Mouse (Mus musculus) lung, embryonic 14.5 days (tissue): ENCODE data around the gene Abcc8. TPM values are rescaled to one million over a fixed set of nuclear protein-coding genes. Genes with fewer than 3 reads are reported as not detected.

Experiments used
- ATAC-seq: fragments of 200-750 bp; cut with Nextera tagmentation; 2 replicates; pipeline ENCODE4 v1.8.0; 2017; ENCODE audit warnings: mild to moderate bottlenecking, moderate TSS enrichment, moderate library complexity; ENCODE audit not compliant: insufficient read depth
- DNase-seq: peaks from one replicate; pipeline ENCODE4 v3.0.0-alpha.2; 2015
- H3K27ac ChIP-seq: fragments of 300-500 bp; sonication (generic); 2 replicates; pipeline ENCODE4 v1.5.1; 2014; ENCODE audit warnings: low read depth, mild to moderate bottlenecking, moderate library complexity
- H3K27me3 ChIP-seq: fragments of 300-500 bp; sonication (generic); 2 replicates; pipeline ENCODE4 v1.6.1; 2014; ENCODE audit warnings: low read length, control low read depth; ENCODE audit not compliant: insufficient read depth
- H3K36me3 ChIP-seq: fragments of 300-500 bp; sonication (generic); 2 replicates; pipeline ENCODE4 v1.6.1; 2014; ENCODE audit warnings: control low read depth; ENCODE audit not compliant: insufficient read depth
- H3K4me1 ChIP-seq: fragments of 300-500 bp; sonication (generic); 2 replicates; pipeline ENCODE4 v1.6.1; 2014; ENCODE audit warnings: antibody characterized with exemption, control low read depth; ENCODE audit not compliant: insufficient read depth
- H3K4me2 ChIP-seq: fragments of 300-500 bp; sonication (generic); 2 replicates; pipeline ENCODE4 v1.6.1; 2014; ENCODE audit warnings: mild to moderate bottlenecking
- H3K4me3 ChIP-seq: fragments of 300-500 bp; sonication (generic); 2 replicates; pipeline ENCODE4 v1.5.1; 2014; ENCODE audit warnings: low read depth, low read length
- H3K9ac ChIP-seq: fragments of 300-500 bp; sonication (generic); 2 replicates; pipeline ENCODE4 v1.6.1; 2014
- H3K9me3 ChIP-seq: fragments of 300-500 bp; sonication (generic); 2 replicates; pipeline ENCODE4 v1.6.1; 2016; ENCODE audit warnings: low read depth, low read length, control low read depth
- CTCF ChIP-seq: IDR thresholded peaks from 2 replicates; pipeline ENCODE4 v1.5.1; 2016; ENCODE audit warnings: antibody characterized with exemption, low read depth
- WGBS: fragments of 180-500 bp; shearing (Covaris S2); extraction: QIAGEN DNeasy Blood & Tissue Kit; methylation state at CpG from one replicate; pipeline ENCODE4 v1.1.7; 2014; 5-methylcytosine and 5-hydroxymethylcytosine counted together
- polyA plus RNA-seq: library from polyadenylated mRNA; unstranded; fragments of >200 nt; fragmentation: Nextera tagmentation; extraction: Ambion mirVana; gene quantifications from 2 replicates; pipeline ENCODE4 v1.2.1, GENCODE M21; 2014

Gene Abcc8
- polyA plus RNA-seq, 1 experiment from 2014 or later = 0.32 TPM

DNA sequence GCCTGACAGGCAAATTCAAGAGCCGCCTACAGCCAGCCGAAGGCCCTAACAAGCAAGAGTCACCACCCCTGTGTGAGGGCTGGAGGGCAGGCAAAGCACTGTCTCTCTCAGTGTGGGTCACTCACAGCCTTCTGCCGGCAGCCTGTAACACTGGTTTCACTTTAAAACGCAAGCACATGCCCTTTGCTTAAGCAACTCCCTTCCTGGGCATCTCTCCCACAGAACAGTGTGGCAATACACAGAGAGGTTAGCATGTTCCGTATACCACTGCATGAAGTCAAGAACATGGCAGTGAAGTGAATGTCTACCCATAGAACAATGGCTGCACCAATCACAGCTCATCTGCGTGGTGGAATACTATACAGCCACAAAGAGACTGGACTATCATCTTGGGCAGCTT, 11.4 kb downstream of the Abcc8 start:
- no peak overlapping the region for H3K27ac ChIP-seq
- no peak for TF ChIP-seq CTCF
- H3K4me3 ChIP-seq = no peak overlapping the region
- no peaks in the 10 kb centered on the region for H3K9me3 ChIP-seq
- no peak for ATAC-seq
- H3K36me3 ChIP-seq = no peaks in the 10 kb centered on the region
- H3K4me2 ChIP-seq = no peak overlapping the region
- H3K27me3 ChIP-seq = no peaks in the 10 kb centered on the region
- DNase-seq = no peak
- 88% methylated on average over 6 of the region's 6 CpGs for WGBS
- H3K9ac ChIP-seq = no peak overlapping the region
- no peaks in the 10 kb centered on the region for H3K4me1 ChIP-seq

GRCm38 (mm10) chr7:46167901-46168300, 11.9 kb downstream of the Abcc8 start:
- Histone ChIP-seq H3K36me3 (no peaks in the 10 kb centered on the region), H3K27me3 (no peaks in the 10 kb centered on the region), H3K4me1 (no peaks in the 10 kb centered on the region), H3K9ac (no peak overlapping the region), H3K4me2 (no peak overlapping the region), H3K27ac (no peak overlapping the region), H3K9me3 (no peaks in the 10 kb centered on the region), H3K4me3 (no peak overlapping the region)
- WGBS = 87% methylated on average over 7 of the region's 7 CpGs
- no peak for TF ChIP-seq CTCF
- ATAC-seq = no peak
- DNase-seq = no peak

DNA sequence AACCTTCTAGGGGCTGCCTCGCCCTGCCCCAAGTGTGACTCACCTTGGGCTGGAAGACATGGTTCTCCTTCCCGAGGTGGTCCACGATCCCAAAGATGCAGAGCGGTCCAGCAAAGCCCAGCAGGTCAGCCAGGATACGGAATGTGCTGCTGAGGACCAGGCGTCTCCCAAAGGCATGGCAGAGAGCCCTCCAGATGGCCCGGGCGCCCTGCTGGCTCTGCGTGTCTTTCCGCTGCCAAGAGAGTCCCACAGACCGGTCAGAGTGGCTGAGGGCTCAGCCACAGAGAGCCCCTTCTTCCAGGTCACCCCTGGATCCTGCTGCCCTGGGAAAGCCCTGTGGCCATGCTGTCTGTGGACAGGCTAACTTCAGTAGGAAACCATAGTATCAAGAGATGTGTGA, 14.0 kb downstream of the Abcc8 start:
- no peak for TF ChIP-seq CTCF
- Histone ChIP-seq H3K4me3 (no peak overlapping the region), H3K36me3 (no peaks in the 10 kb centered on the region), H3K27ac (no peak overlapping the region), H3K4me1 (no peaks in the 10 kb centered on the region), H3K27me3 (no peaks in the 10 kb centered on the region), H3K9me3 (no peaks in the 10 kb centered on the region), H3K4me2 (no peak overlapping the region), H3K9ac (no peak overlapping the region)
- 89% methylated on average over 11 of the region's 11 CpGs for WGBS
- DNase-seq (no peak), ATAC-seq (no peak)

GRCm38 (mm10) chr7:46162731-46163130, 17.1 kb downstream of the Abcc8 start:
- no peak for DNase-seq
- Histone ChIP-seq H3K9ac (no peak overlapping the region), H3K27me3 (no peaks in the 10 kb centered on the region), H3K36me3 (no peaks in the 10 kb centered on the region), H3K4me1 (no peaks in the 10 kb centered on the region), H3K4me3 (no peak overlapping the region), H3K9me3 (no peaks in the 10 kb centered on the region), H3K4me2 (no peak overlapping the region), H3K27ac (no peak overlapping the region)
- WGBS = 62% methylated on average over 5 of the region's 5 CpGs
- TF ChIP-seq CTCF = no peak
- ATAC-seq = no peak

DNA sequence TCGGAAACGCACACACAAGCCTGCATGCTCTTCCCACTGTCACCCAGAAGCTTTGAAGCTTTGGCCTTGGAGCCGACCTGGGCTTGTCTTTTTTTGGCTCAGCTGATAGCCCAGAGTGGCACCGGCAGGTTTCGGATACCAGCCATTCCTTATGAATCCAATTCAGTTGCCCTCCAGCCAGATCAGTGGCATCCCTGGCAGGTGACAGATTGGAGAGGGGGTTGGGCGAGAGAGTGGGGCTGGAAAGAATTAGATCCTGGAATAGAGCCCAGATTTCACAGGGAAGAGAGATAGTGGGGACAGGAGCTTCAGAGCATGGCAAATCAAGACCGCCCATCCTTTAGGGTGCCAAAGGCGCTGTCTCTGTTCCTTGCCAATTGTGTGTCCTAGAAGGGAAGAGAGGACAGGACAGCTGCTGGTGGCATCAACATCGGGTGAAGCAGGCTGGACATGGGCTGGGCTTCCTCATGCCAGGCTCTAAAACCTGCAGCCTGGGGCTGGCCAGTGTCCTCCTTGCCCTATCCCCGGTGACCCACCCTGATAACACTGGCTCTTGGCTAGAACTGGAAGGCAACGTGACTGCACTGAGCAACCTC, 17.6 kb downstream of the Abcc8 start:
- Histone ChIP-seq H3K4me2 (no peak overlapping the region), H3K27me3 (no peaks in the 10 kb centered on the region), H3K36me3 (no peaks in the 10 kb centered on the region), H3K9ac (no peak overlapping the region), H3K9me3 (no peaks in the 10 kb centered on the region), H3K4me3 (no peak overlapping the region), H3K4me1 (no peaks in the 10 kb centered on the region), H3K27ac (no peak overlapping the region)
- DNase-seq (no peak), ATAC-seq (no peak)
- 61% methylated on average over 11 of the region's 11 CpGs for WGBS
- TF ChIP-seq CTCF = no peak

- Histone ChIP-seq H3K4me2 (no peak overlapping the region), H3K27me3 (no peaks in the 10 kb centered on the region), H3K4me3 (no peak overlapping the region), H3K27ac (no peak overlapping the region), H3K36me3 (no peaks in the 10 kb centered on the region), H3K9ac (no peak overlapping the region), H3K4me1 (no peaks in the 10 kb centered on the region), H3K9me3 (no peaks in the 10 kb centered on the region)
- no peak for DNase-seq
- TF ChIP-seq CTCF = no peak
- WGBS = 43% methylated on average over 3 of the region's 3 CpGs
- no peak for ATAC-seq
Observed at GRCm38 (mm10) chr7:46161615-46162014, 18.2 kb downstream of the Abcc8 start.

DNA sequence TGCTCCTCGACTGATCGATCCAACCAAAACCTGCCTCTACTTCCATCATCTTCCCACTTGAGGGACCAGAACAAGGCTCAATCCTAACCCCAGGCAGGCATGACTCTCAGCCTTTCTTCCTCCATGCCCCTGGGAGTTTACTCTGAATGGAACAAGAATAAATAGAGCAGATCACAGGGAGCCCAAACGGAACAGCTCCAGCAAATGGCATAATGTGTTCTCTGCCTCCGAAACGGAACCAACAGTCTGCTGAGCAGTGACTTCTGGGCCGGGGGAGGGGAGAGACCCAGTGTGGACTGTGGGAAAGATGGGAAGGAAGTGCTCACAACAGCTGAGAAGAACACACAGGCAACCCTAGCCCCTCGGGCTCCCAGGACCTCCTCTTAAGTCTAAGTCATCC, 22.1 kb downstream of the Abcc8 start:
- DNase-seq (no peak), ATAC-seq (no peak)
- no peak overlapping the region for H3K4me2 ChIP-seq
- no peaks in the 10 kb centered on the region for H3K36me3 ChIP-seq
- H3K4me3 ChIP-seq = no peak overlapping the region
- 0 out of 2 replicates have a peak, but pooled peaks cover 4% of the 10 kb centered on the region for H3K27me3 ChIP-seq
- H3K9ac ChIP-seq = no peak overlapping the region
- no peaks in the 10 kb centered on the region for H3K9me3 ChIP-seq
- TF ChIP-seq CTCF = no peak
- 61% methylated on average over 7 of the region's 7 CpGs for WGBS
- no peaks in the 10 kb centered on the region for H3K4me1 ChIP-seq
- H3K27ac ChIP-seq = no peak overlapping the region
